Mouse (Mus musculus): ENCODE measurements around the gene Thsd4. TPM values are rescaled to one million over a fixed set of nuclear protein-coding genes. Genes with fewer than 3 reads are reported as not detected.

Gene Thsd4
- polyA plus RNA-seq, 1 experiment, result 1.3 TPM

DNA sequence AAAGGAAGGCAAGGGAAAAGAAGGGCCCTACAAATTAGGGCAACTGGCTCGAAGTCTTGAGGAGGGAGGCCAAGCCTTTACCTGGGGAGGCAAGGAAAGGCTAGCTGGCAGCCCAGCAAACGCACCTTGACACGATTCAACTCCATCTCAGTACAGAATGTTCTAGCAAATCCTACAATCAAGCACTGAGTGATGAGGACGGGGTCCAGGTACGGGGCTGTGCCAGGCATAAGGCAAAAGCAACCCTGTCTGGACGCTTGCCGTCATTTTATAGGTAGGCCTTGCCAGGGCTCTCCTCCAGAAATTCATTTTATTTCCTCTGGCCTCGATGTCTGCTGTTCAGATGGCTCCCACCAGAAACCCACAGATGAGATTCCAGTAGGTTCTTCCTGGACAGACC, 30.8 kb downstream of the Thsd4 start:
- Histone ChIP-seq H3K79me2 (ENCODE audit: control insufficient read depth, insufficient read depth) (no peaks in the 10 kb centered on the region), H3K27me3 (ENCODE audit: control insufficient read depth, insufficient read depth, insufficient read length) (no peaks in the 10 kb centered on the region)
- TF ChIP-seq MYOG (IDR thresholded peaks at IDR 0.05; ENCODE audit: control insufficient read depth, extremely low read depth, insufficient read length) (no peak), MYOD1 (IDR thresholded peaks at IDR 0.05; ENCODE audit: control insufficient read depth, insufficient read length, low read depth) (no peak)

DNA sequence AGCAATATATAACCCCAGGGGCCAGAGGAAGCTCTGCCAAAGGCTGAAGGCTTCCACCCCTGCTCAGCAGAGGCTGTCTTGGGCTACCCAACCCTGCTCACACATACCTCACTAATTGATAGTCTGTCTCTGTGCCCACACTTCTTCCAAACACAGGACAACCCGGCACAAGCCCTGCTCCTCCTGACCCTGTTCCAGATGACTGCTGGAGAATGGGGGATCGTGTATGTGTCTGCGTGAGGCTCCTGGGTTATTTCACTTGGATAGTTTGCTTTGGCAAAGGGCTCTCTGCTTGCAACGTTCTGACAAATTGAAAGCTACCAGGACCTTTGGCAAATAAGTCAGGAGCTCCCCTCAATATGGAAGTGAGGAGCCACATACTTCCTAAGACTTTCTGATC, 33.0 kb downstream of the Thsd4 start:
- H3K79me3 ChIP-seq (ENCODE audit: low read depth), result no peaks in the 10 kb centered on the region
- H3ac ChIP-seq (ENCODE audit: control insufficient read depth, insufficient read length, low read depth), result no peak overlapping the region
- TF ChIP-seq USF1 (IDR thresholded peaks at IDR 0.05; ENCODE audit: low read depth), result no peak
- TF ChIP-seq MAX (IDR thresholded peaks at IDR 0.05), result no peak
- no peaks in the 10 kb centered on the region for H3K79me2 ChIP-seq (ENCODE audit: control insufficient read depth, insufficient read depth)
- no peaks in the 10 kb centered on the region for H3K27me3 ChIP-seq (ENCODE audit: control insufficient read depth, insufficient read depth, insufficient read length)
- H3K36me3 ChIP-seq (ENCODE audit: control insufficient read depth, insufficient read depth), result no peaks in the 10 kb centered on the region
- no peak overlapping the region for H3K4me3 ChIP-seq (ENCODE audit: insufficient read depth, poor library complexity, severe bottlenecking)

More for the DNA sequence above, 30.8 kb downstream of the Thsd4 start:
- Histone ChIP-seq H3K36me3 (ENCODE audit: control insufficient read depth, insufficient read depth) (no peaks in the 10 kb centered on the region), H3K4me3 (ENCODE audit: insufficient read depth, poor library complexity, severe bottlenecking) (no peak overlapping the region), H3ac (ENCODE audit: control insufficient read depth, insufficient read length, low read depth) (no peak overlapping the region), H3K79me3 (ENCODE audit: low read depth) (no peaks in the 10 kb centered on the region)

DNA sequence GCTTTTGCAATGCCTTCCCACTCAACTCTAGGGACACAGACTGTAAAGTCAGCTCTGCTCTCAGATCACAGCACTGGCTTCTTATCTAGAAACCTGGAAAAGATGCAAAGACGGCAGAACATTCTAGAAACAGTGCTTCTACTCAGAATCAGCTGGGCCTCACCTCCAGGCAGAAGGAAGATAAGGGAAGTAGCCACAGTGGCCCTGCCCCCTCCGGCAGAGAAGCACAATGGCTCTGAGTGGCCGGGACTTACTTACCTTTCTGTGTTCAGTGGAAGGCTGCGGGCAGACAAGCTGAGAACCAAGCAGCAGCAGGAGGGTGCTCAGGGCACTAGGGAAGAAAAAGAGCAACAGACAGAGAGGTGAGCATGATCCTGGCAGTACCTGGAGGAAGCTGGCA, 39.7 kb downstream of the Thsd4 start:
- H3K79me3 ChIP-seq (ENCODE audit: low read depth), result no peaks in the 10 kb centered on the region
- no peaks in the 10 kb centered on the region for H3K36me3 ChIP-seq (ENCODE audit: control insufficient read depth, insufficient read depth)
- no peaks in the 10 kb centered on the region for H3K79me2 ChIP-seq (ENCODE audit: control insufficient read depth, insufficient read depth)
- no peak for TF ChIP-seq MYOD1 (IDR thresholded peaks at IDR 0.05; ENCODE audit: control insufficient read depth, insufficient read length, low read depth)
- no peak for TF ChIP-seq MAX (IDR thresholded peaks at IDR 0.05)
- no peak for TF ChIP-seq CEBPB (IDR thresholded peaks at IDR 0.05; ENCODE audit: low read depth)
- no peak for TF ChIP-seq FOSL1 (IDR thresholded peaks at IDR 0.05; ENCODE audit: insufficient read depth, low read length, poor library complexity, severe bottlenecking)
- no peak for TF ChIP-seq USF1 (IDR thresholded peaks at IDR 0.05; ENCODE audit: low read depth)
- H3K4me3 ChIP-seq (ENCODE audit: insufficient read depth, poor library complexity, severe bottlenecking), result no peak overlapping the region
- no peaks in the 10 kb centered on the region for H3K27me3 ChIP-seq (ENCODE audit: control insufficient read depth, insufficient read depth, insufficient read length)
- no peak overlapping the region for H3ac ChIP-seq (ENCODE audit: control insufficient read depth, insufficient read length, low read depth)

GRCm38 (mm10) chr9:60480052-60480451, 41.8 kb downstream of the Thsd4 start:
- Histone ChIP-seq H3K79me2 (ENCODE audit: control insufficient read depth, insufficient read depth) (no peaks in the 10 kb centered on the region), H3K36me3 (ENCODE audit: control insufficient read depth, insufficient read depth) (no peaks in the 10 kb centered on the region), H3ac (ENCODE audit: control insufficient read depth, insufficient read length, low read depth) (no peak overlapping the region), H3K27me3 (ENCODE audit: control insufficient read depth, insufficient read depth, insufficient read length) (no peaks in the 10 kb centered on the region), H3K4me3 (ENCODE audit: insufficient read depth, poor library complexity, severe bottlenecking) (no peak overlapping the region), H3K79me3 (ENCODE audit: low read depth) (no peaks in the 10 kb centered on the region)
- TF ChIP-seq MAX (IDR thresholded peaks at IDR 0.05) (no peak), MYOD1 (IDR thresholded peaks at IDR 0.05; ENCODE audit: control insufficient read depth, insufficient read length, low read depth) (no peak), MYOG (IDR thresholded peaks at IDR 0.05; ENCODE audit: control insufficient read depth, extremely low read depth, insufficient read length) (no peak), FOSL1 (IDR thresholded peaks at IDR 0.05; ENCODE audit: insufficient read depth, low read length, poor library complexity, severe bottlenecking) (no peak), CTCF (IDR thresholded peaks at IDR 0.05; ENCODE audit: control insufficient read depth, insufficient read depth, insufficient read length) (no peak), CEBPB (IDR thresholded peaks at IDR 0.05; ENCODE audit: low read depth) (no peak), USF1 (IDR thresholded peaks at IDR 0.05; ENCODE audit: low read depth) (no peak)

GRCm38 (mm10) chr9:60478806-60479205, 43.0 kb downstream of the Thsd4 start:
- H3K36me3 ChIP-seq (ENCODE audit: control insufficient read depth, insufficient read depth), result no peaks in the 10 kb centered on the region
- no peak overlapping the region for H3K4me3 ChIP-seq (ENCODE audit: insufficient read depth, poor library complexity, severe bottlenecking)
- no peaks in the 10 kb centered on the region for H3K79me2 ChIP-seq (ENCODE audit: control insufficient read depth, insufficient read depth)
- no peaks in the 10 kb centered on the region for H3K79me3 ChIP-seq (ENCODE audit: low read depth)
- TF ChIP-seq CTCF (IDR thresholded peaks at IDR 0.05; ENCODE audit: control insufficient read depth, insufficient read depth, insufficient read length) (no peak), FOSL1 (IDR thresholded peaks at IDR 0.05; ENCODE audit: insufficient read depth, low read length, poor library complexity, severe bottlenecking) (no peak), CEBPB (IDR thresholded peaks at IDR 0.05; ENCODE audit: low read depth) (no peak), MAX (IDR thresholded peaks at IDR 0.05) (no peak), USF1 (IDR thresholded peaks at IDR 0.05; ENCODE audit: low read depth) (no peak), MYOD1 (IDR thresholded peaks at IDR 0.05; ENCODE audit: control insufficient read depth, insufficient read length, low read depth) (no peak), MYOG (IDR thresholded peaks at IDR 0.05; ENCODE audit: control insufficient read depth, extremely low read depth, insufficient read length) (no peak)
- H3ac ChIP-seq (ENCODE audit: control insufficient read depth, insufficient read length, low read depth), result no peak overlapping the region
- no peaks in the 10 kb centered on the region for H3K27me3 ChIP-seq (ENCODE audit: control insufficient read depth, insufficient read depth, insufficient read length)

DNA sequence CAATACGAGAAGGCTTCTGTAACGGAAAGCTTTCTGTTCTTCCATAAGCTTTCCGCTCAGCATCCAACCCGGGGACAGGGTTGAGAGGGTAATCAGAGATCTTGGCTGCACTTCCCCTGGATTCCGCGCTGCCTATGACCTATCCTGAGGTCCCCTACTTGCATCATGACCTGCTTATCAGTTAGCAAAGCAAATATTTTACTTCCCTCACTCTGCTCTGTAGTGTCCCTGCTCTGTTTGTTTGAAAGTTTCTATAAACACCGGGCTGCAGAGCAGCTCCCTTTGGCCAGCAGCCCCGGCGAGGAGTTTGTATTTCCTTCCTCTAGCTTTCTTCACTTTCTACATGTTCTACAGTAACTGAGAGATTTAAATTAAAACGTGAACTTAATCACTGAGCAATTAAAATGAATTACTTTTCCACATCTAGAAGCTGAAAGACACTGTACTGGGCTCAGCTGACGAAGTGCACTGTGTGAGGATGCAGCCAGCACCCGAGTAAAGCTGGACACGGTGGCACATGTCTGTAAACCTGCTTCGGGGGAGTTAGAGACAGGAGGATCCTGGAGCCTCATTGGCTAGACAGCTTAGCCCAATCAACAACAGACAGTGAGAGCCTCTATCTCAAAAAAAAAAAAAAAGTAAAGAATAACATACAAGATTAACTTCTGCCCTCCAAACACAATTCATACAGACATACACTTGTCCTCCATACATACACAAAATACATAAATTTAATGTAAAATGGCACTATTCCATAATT, 43.7 kb downstream of the Thsd4 start:
- Histone ChIP-seq H3K4me3 (ENCODE audit: insufficient read depth, poor library complexity, severe bottlenecking) (no peak overlapping the region), H3K36me3 (ENCODE audit: control insufficient read depth, insufficient read depth) (no peaks in the 10 kb centered on the region)

More for the DNA sequence above, 43.7 kb downstream of the Thsd4 start:
- Histone ChIP-seq H3K79me3 (ENCODE audit: low read depth) (no peaks in the 10 kb centered on the region), H3ac (ENCODE audit: control insufficient read depth, insufficient read length, low read depth) (no peak overlapping the region), H3K27me3 (ENCODE audit: control insufficient read depth, insufficient read depth, insufficient read length) (no peaks in the 10 kb centered on the region), H3K79me2 (ENCODE audit: control insufficient read depth, insufficient read depth) (no peaks in the 10 kb centered on the region)
- no peak for TF ChIP-seq MYOD1 (IDR thresholded peaks at IDR 0.05; ENCODE audit: control insufficient read depth, insufficient read length, low read depth)
- TF ChIP-seq CTCF (IDR thresholded peaks at IDR 0.05; ENCODE audit: control insufficient read depth, insufficient read depth, insufficient read length), result no peak
- no peak for TF ChIP-seq CEBPB (IDR thresholded peaks at IDR 0.05; ENCODE audit: low read depth)
- no peak for TF ChIP-seq FOSL1 (IDR thresholded peaks at IDR 0.05; ENCODE audit: insufficient read depth, low read length, poor library complexity, severe bottlenecking)
